Mouse (Mus musculus) myocyte (in vitro differentiated cells): ENCODE results near the gene Ssx2ip.

Source experiments
- CEBPB ChIP-seq: IDR thresholded peaks from 2 replicates; pipeline ENCODE4 v1.6.1; 2011; ENCODE audit warnings: mild to moderate bottlenecking, moderate library complexity; ENCODE audit not compliant: poor library complexity, insufficient read depth, severe bottlenecking
- E2F4 ChIP-seq: IDR thresholded peaks from one replicate; pipeline ENCODE4 v1.6.1; 2011; ENCODE audit warnings: mild to moderate bottlenecking, control low read depth, moderate library complexity; ENCODE audit not compliant: insufficient read depth
- MAX ChIP-seq: IDR thresholded peaks from one replicate; pipeline ENCODE4 v1.6.1; 2011; ENCODE audit warnings: low read depth, mild to moderate bottlenecking, control low read depth
- MYOG ChIP-seq, 3 experiments: IDR thresholded peaks; one replicate each; pipeline ENCODE4 v1.6.1; 2011; ENCODE audit warnings: control low read depth in 2 of 3, low read depth in 2 of 3, mild to moderate bottlenecking in 2 of 3; ENCODE audit not compliant: insufficient read length in 2 of 3, control insufficient read depth in 1 of 3, insufficient read depth in 1 of 3
- POLR2A ChIP-seq: IDR thresholded peaks from one replicate; pipeline ENCODE4 v1.6.1; 2011; ENCODE audit warnings: low read depth, mild to moderate bottlenecking, control low read depth, moderate library complexity; ENCODE audit not compliant: insufficient read length
- POLR2AphosphoS2 ChIP-seq: IDR thresholded peaks from one replicate; pipeline ENCODE4 v1.6.1; 2011; ENCODE audit warnings: low read depth, control low read depth; ENCODE audit not compliant: insufficient read length
- REST ChIP-seq: IDR thresholded peaks from one replicate; pipeline ENCODE4 v1.6.1; 2011; ENCODE audit warnings: mild to moderate bottlenecking, control low read depth, moderate library complexity; ENCODE audit not compliant: insufficient read depth, insufficient read length
- TCF12 ChIP-seq: IDR thresholded peaks from one replicate; pipeline ENCODE4 v1.6.1; 2011; ENCODE audit warnings: mild to moderate bottlenecking, control low read depth; ENCODE audit not compliant: poor library complexity, insufficient read depth, severe bottlenecking
- TCF3 ChIP-seq: IDR thresholded peaks from one replicate; pipeline ENCODE4 v1.6.1; 2011; ENCODE audit warnings: low read depth, control low read depth; ENCODE audit not compliant: insufficient read length
- USF1 ChIP-seq: IDR thresholded peaks from one replicate; pipeline ENCODE4 v1.6.1; 2011; ENCODE audit warnings: low read depth, mild to moderate bottlenecking, control low read depth, moderate library complexity

GRCm38 (mm10) chr3:146486464-146486863 is 82.0 kb downstream of the Ssx2ip start:
- no peak for TF ChIP-seq POLR2AphosphoS2
- TF ChIP-seq POLR2A = no peak
- TF ChIP-seq USF1 = no peak
- TF ChIP-seq REST = no peak
- no peak for TF ChIP-seq TCF12
- no peak for TF ChIP-seq MAX
- TF ChIP-seq CEBPB = no peak
- TF ChIP-seq E2F4 = no peak
- no peak for TF ChIP-seq TCF3
- TF ChIP-seq MYOG (IDR thresholded peaks at IDR 0.05; ENCODE audit: control insufficient read depth in 1 of 3, insufficient read depth in 1 of 3, insufficient read length in 2 of 3, low read depth in 2 of 3) = no peak
